Mouse (Mus musculus): ENCODE measurements around the gene Dlgap1.

GRCm38 (mm10) chr17:70068281-70068680, 99.4 kb downstream of the Dlgap1 start:
- TF ChIP-seq CTCF (IDR thresholded peaks at IDR 0.05; ENCODE audit: borderline replicate concordance, insufficient read depth, low read length) (no peak), POLR2A (IDR thresholded peaks at IDR 0.05; ENCODE audit: low read depth, low read length) (no peak)

Data from embryonic fibroblast, embryonic 13.5 days (primary cell).